Mouse (Mus musculus) MEL (cell line): ENCODE measurements around the gene Foxj3. TPM values are rescaled to one million over a fixed set of nuclear protein-coding genes. Genes with fewer than 3 reads are reported as not detected.

Experiments
- DNase-seq: peaks from one replicate; pipeline ENCODE4 v3.0.0; 2011; ENCODE audit warnings: low read depth, low spot score
- H3K27ac ChIP-seq: 2 replicates; pipeline ENCODE4 v1.5.1; 2012; ENCODE audit warnings: low read depth, mild to moderate bottlenecking, control low read depth, low read length, moderate library complexity; ENCODE audit not compliant: control insufficient read depth
- H3K27me3 ChIP-seq, 2 experiments: fragments of 150-350 bp in 1 of 2; sonication (generic) in 1 of 2; 2 replicates each; pipeline ENCODE4 v1.6.1; 2012; ENCODE audit warnings: low read length in 2 of 2, mild to moderate bottlenecking in 2 of 2, improper control_type of control experiment in 1 of 2, moderate library complexity in 1 of 2; ENCODE audit not compliant: insufficient read depth in 2 of 2, control insufficient read depth in 1 of 2
- H3K36me3 ChIP-seq, 2 experiments: 2 replicates each; pipeline ENCODE4 v1.6.1; 2012 to 2014; ENCODE audit warnings: low read length in 2 of 2, improper control_type of control experiment in 1 of 2, inconsistent platforms in 1 of 2, mild to moderate bottlenecking in 1 of 2; ENCODE audit not compliant: insufficient read depth in 2 of 2, control insufficient read depth in 1 of 2
- H3K4me1 ChIP-seq, 2 experiments: fragments of 150-350 bp in 1 of 2; sonication (generic) in 1 of 2; 2 replicates each; pipeline ENCODE4 v1.6.1; 2012; ENCODE audit warnings: low read length in 2 of 2, improper control_type of control experiment in 1 of 2, mild to moderate bottlenecking in 1 of 2; ENCODE audit not compliant: insufficient read depth in 2 of 2, control insufficient read depth in 1 of 2
- H3K4me3 ChIP-seq, 2 experiments: fragments of 150-350 bp in 1 of 2; sonication (generic) in 1 of 2; 2 replicates each; pipeline ENCODE4 v1.5.1; 2012; ENCODE audit warnings: low read depth in 2 of 2, low read length in 2 of 2, mild to moderate bottlenecking in 2 of 2, moderate library complexity in 2 of 2, control low read depth in 1 of 2, improper control_type of control experiment in 1 of 2; ENCODE audit not compliant: control insufficient read depth in 1 of 2, insufficient read depth in 1 of 2
- H3K79me2 ChIP-seq: 2 replicates; pipeline ENCODE4 v1.6.1; 2012; ENCODE audit warnings: mild to moderate bottlenecking, low read length, moderate library complexity; ENCODE audit not compliant: control insufficient read depth, poor library complexity, insufficient read depth
- H3K9ac ChIP-seq: 2 replicates; pipeline ENCODE4 v1.6.1; 2012; ENCODE audit warnings: low read depth, mild to moderate bottlenecking, control low read depth, low read length, moderate library complexity; ENCODE audit not compliant: control insufficient read depth, poor library complexity, severe bottlenecking
- H3K9me3 ChIP-seq: fragments of 150-350 bp; sonication (generic); replicated peaks from 2 replicates; pipeline ENCODE4 v1.6.1; 2012; ENCODE audit warnings: mild to moderate bottlenecking, low read length, improper control_type of control experiment, moderate library complexity; ENCODE audit not compliant: insufficient read depth
- CTCF ChIP-seq, 3 experiments: IDR thresholded peaks in 2 of 3; conservative IDR thresholded peaks in 1 of 3; 2 replicates each; pipeline ENCODE4 v1.5.1; 2011 to 2012; ENCODE audit warnings: low read length in 3 of 3, low read depth in 2 of 3, mild to moderate bottlenecking in 2 of 3, improper control_type of control experiment in 1 of 3, inconsistent platforms in 1 of 3, mixed read lengths in 1 of 3, moderate library complexity in 1 of 3; ENCODE audit not compliant: control insufficient read depth in 1 of 3, insufficient read depth in 1 of 3, poor library complexity in 1 of 3, severe bottlenecking in 1 of 3
- E2F4 ChIP-seq: IDR thresholded peaks from 2 replicates; pipeline ENCODE4 v1.6.1; 2011; ENCODE audit warnings: low read depth, low read length, improper control_type of control experiment, borderline replicate concordance
- ELF1 ChIP-seq: IDR thresholded peaks from 2 replicates; pipeline ENCODE4 v1.6.1; 2014; ENCODE audit warnings: low read depth, mild to moderate bottlenecking, inconsistent platforms, low read length, improper control_type of control experiment, moderate library complexity
- HCFC1 ChIP-seq: IDR thresholded peaks from 2 replicates; pipeline ENCODE4 v1.6.1; 2012; ENCODE audit warnings: low read depth, mild to moderate bottlenecking, inconsistent platforms, low read length, improper control_type of control experiment, moderate library complexity
- JUND ChIP-seq: IDR thresholded peaks from 2 replicates; pipeline ENCODE4 v1.6.1; 2011; ENCODE audit warnings: low read depth, mild to moderate bottlenecking, improper control_type of control experiment, low read length
- KAT2A ChIP-seq: conservative IDR thresholded peaks from 2 replicates; pipeline ENCODE4 v1.6.1; 2012; ENCODE audit warnings: low read depth, low read length, improper control_type of control experiment, inconsistent platforms
- MAFK ChIP-seq: IDR thresholded peaks from 2 replicates; pipeline ENCODE4 v1.6.1; 2011; ENCODE audit warnings: low read depth, mild to moderate bottlenecking, low read length, improper control_type of control experiment, borderline replicate concordance
- MYB ChIP-seq: IDR thresholded peaks from 2 replicates; pipeline ENCODE4 v1.6.1; 2011; ENCODE audit warnings: mild to moderate bottlenecking, low read depth, low read length, improper control_type of control experiment
- MYC ChIP-seq: IDR thresholded peaks from 2 replicates; pipeline ENCODE4 v1.6.1; 2011; ENCODE audit warnings: low read depth, mild to moderate bottlenecking, low read length, improper control_type of control experiment, moderate library complexity
- NELFE ChIP-seq: IDR thresholded peaks from 2 replicates; pipeline ENCODE4 v1.6.1; 2011; ENCODE audit warnings: low read depth, low read length, improper control_type of control experiment
- POLR2AphosphoS2 ChIP-seq: IDR thresholded peaks from 2 replicates; pipeline ENCODE4 v1.6.1; 2011; ENCODE audit warnings: low read length, improper control_type of control experiment
- POLR2AphosphoS5 ChIP-seq: IDR thresholded peaks from 2 replicates; pipeline ENCODE4 v1.6.1; 2012; ENCODE audit warnings: low read depth, borderline replicate concordance, mild to moderate bottlenecking, inconsistent platforms, low read length, moderate library complexity, mixed read lengths
- SIN3A ChIP-seq: IDR thresholded peaks from 2 replicates; pipeline ENCODE4 v1.6.1; 2012; ENCODE audit warnings: low read length, improper control_type of control experiment, inconsistent platforms
- TAL1 ChIP-seq: IDR thresholded peaks from 2 replicates; pipeline ENCODE4 v1.6.1; 2012; ENCODE audit warnings: mild to moderate bottlenecking, inconsistent platforms, low read length, moderate library complexity, mixed read lengths
- TBP ChIP-seq: IDR thresholded peaks from 2 replicates; pipeline ENCODE4 v1.8.0; 2011; ENCODE audit warnings: low read depth, low read length, improper control_type of control experiment
- UBTF ChIP-seq: IDR thresholded peaks from 2 replicates; pipeline ENCODE4 v1.6.1; 2012; ENCODE audit warnings: low read depth, mild to moderate bottlenecking, inconsistent platforms, low read length, improper control_type of control experiment, moderate library complexity, borderline replicate concordance; ENCODE audit not compliant: insufficient read depth
- USF1 ChIP-seq: IDR thresholded peaks from 2 replicates; pipeline ENCODE4 v1.6.1; 2014; ENCODE audit warnings: low read depth, mild to moderate bottlenecking, inconsistent platforms, low read length, improper control_type of control experiment, moderate library complexity
- ZC3H11A ChIP-seq: IDR thresholded peaks from 2 replicates; pipeline ENCODE4 v1.6.1; 2012; ENCODE audit warnings: low read depth, mild to moderate bottlenecking, inconsistent platforms, low read length, improper control_type of control experiment
- ZKSCAN1 ChIP-seq: IDR thresholded peaks from 2 replicates; pipeline ENCODE4 v1.6.1; 2012; ENCODE audit warnings: low read depth, mild to moderate bottlenecking, inconsistent platforms, low read length, improper control_type of control experiment, moderate library complexity
- ZNF384 ChIP-seq: IDR thresholded peaks from 2 replicates; pipeline ENCODE4 v1.6.1; 2012; ENCODE audit warnings: low read depth, mild to moderate bottlenecking, inconsistent platforms, low read length, improper control_type of control experiment
- polyA plus RNA-seq, 2 experiments: library from polyadenylated mRNA; stranded (reverse) in 1 of 2; unstranded in 1 of 2; fragments of >175 nt in 1 of 2; fragments of >200 nt in 1 of 2; gene quantifications; 2 replicates each; pipeline versions ENCODE4 v1.2.1 to v1.2.4; 2012; ENCODE audit warnings: low replicate concordance in 2 of 2, low read depth in 1 of 2; ENCODE audit not compliant: insufficient read length in 2 of 2, insufficient read depth in 1 of 2, missing spikeins in 1 of 2
- total RNA-seq: library from RNA; depleted of rRNA; stranded (reverse); fragments of 300-350 nt; gene quantifications from 2 replicates; pipeline ENCODE4 v1.2.3, GENCODE M21; 2012

Gene Foxj3
- total and polyA plus RNA-seq, 3 experiments: 11.0 to 27.0 TPM; not detected in 1

DNA sequence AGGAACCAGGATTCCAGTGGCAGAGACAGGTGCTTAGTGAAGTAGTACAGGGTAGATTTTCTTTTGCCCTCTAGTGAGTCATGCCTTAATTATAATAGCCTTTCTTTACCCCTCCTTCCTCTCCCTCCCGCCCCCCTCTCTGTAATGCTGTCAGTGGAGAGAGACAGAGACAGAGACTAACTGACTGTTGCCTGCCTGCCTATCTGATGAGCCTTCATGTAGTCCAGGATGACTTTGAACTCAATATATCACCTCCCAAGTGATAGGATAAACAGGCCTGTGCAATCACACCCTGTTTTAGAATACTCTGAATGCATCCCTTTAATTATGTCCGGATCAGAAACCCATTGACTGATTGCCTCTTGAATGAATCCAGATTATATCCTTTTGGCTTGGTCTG is 18.7 kb downstream of the Foxj3 start:
- no peak overlapping the region for H3K27ac ChIP-seq
- DNase-seq: peak; percentile 17
- no peak overlapping the region for H3K4me3 ChIP-seq
- no peaks in the 10 kb centered on the region for H3K9me3 ChIP-seq
- H3K36me3 ChIP-seq: peaks cover 0 to 12% of the 10 kb centered on the region in 2 experiments; a peak in 3 of 4 replicates
- peaks cover 4 to 5% of the 10 kb centered on the region in 2 experiments; a peak in 2 of 4 replicates for H3K4me1 ChIP-seq
- peaks cover 50% of the 10 kb centered on the region for H3K79me2 ChIP-seq
- H3K27me3 ChIP-seq: no peaks in the 10 kb centered on the region
- TF ChIP-seq ELF1: no peak
- no peak for TF ChIP-seq MYB
- no peak for TF ChIP-seq POLR2AphosphoS5
- TF ChIP-seq ZC3H11A: no peak
- no peak overlapping the region for H3K9ac ChIP-seq

DNA sequence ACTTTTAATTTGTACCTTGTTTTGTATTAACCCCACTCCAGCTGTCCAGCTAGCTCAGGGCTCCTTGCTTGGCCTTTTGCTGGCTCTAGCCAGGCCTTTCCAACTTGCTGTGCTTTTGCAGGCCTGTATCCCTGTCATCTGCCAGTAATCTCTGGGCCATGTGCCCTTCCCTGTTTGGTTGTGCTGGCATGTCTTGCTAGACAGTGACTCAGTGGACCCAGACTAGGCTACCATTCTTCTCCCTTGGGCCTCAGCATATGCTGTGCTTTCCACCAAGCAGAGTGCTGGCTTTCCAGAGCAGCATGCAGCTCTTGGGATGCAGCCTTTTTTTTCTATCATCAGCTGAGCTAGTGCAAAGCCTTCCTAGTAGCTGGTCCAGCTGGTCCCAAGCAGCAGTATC is 26.3 kb downstream of the Foxj3 start:
- Histone ChIP-seq H3K4me1 (no peaks in the 10 kb centered on the region; a peak in 2 of 4 replicates), H3K9ac (no peak overlapping the region), H3K9me3 (no peaks in the 10 kb centered on the region), H3K79me2 (peaks cover 17% of the 10 kb centered on the region)
- TF ChIP-seq POLR2AphosphoS2 (no peak), ELF1 (no peak), CTCF (IDR thresholded peaks at IDR 0.05 in 2 of 3, conservative IDR thresholded peaks at IDR 0.05 in 1 of 3; ENCODE audit: control insufficient read depth in 1 of 3, insufficient read depth in 1 of 3, low read depth in 2 of 3, low read length in 3 of 3, poor library complexity in 1 of 3, severe bottlenecking in 1 of 3) (no peak), ZKSCAN1 (no peak), UBTF (no peak), USF1 (no peak), TAL1 (no peak), SIN3A (no peak), MYB (no peak), TBP (no peak), MYC (no peak), HCFC1 (no peak), MAFK (no peak), ZNF384 (no peak), E2F4 (no peak), KAT2A (no peak), ZC3H11A (no peak), NELFE (no peak), JUND (no peak)
- TF ChIP-seq, all 39 proteins: peak for 0
- DNase-seq: no peak
- H3K27ac ChIP-seq: no peak overlapping the region
- no peaks in the 10 kb centered on the region for H3K27me3 ChIP-seq
- H3K36me3 ChIP-seq: peaks cover 8 to 16% of the 10 kb centered on the region in 2 experiments
- H3K4me3 ChIP-seq: no peak overlapping the region
